7 mouse cellular contexts compared by ENCODE assay signal in the genomic region with DNA sequence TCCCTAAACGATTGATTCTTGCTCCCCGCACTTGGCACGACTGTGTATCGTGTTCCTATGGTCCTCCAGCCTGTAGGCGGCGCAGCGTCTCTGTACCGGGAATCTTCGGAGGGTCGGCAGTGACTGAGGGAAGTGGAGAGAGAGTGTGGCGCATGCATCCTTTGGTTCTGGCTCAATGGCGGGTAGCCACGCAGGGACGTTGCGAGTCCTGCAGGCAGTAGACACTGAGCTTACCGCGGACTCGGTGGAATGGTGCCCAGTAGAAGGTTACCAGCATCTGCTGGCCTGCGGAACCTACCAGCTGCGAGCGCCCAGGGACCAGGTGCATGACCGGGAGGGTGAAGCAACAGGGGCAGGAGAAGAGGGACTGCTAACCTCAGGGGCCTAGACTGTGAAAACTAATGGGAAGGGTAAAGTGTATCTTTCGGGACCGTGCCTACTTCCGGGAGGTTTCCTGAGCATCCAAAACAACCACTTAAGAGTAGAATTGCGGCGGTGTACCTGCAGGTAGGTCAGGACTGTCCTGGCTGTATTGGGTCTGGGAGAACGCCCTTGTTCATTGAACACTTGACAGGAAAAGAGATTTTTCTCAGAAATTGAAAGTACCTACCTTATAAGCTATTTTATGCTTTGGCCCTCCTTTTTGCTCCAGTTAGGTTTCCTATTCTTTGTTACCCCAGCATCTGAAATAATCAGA. TPM values are rescaled to one million over a fixed set of nuclear protein-coding genes. Genes with fewer than 3 reads are reported as not detected.
DNase-seq lines count a peak whose midpoint lies in the region; ATAC-seq and TF ChIP-seq lines count a peak whose summit lies in the region.

A gene (plus strand): TSS at position 97 of the 697 bp plus-strand sequence.

- no peak for TF ChIP-seq POLR2A in small intestine, adult 2 months (IDR thresholded peaks at IDR 0.05; ENCODE audit: low read depth, low read length)

- no peaks in the 10 kb centered on the region for H3K4me1 ChIP-seq in intestine, postnatal 0 days (replicated peaks; ENCODE audit: control insufficient read depth, insufficient read depth, low read length)
- H3K4me1 ChIP-seq in midbrain, embryonic 12.5 days, result peaks cover 12% of the 10 kb centered on the region
- H3K4me1 ChIP-seq in small intestine, adult 2 months (ENCODE audit: control insufficient read depth, insufficient read depth, insufficient read length, low read length), result peaks cover 3% of the 10 kb centered on the region

- intact Hi-C loops in left cerebral cortex, postnatal 4 days (cut with DNase I), result no loop called here

- under 1% methylated on average over 28 of the region's 28 CpGs for WGBS in intestine, postnatal 0 days
- 1% methylated on average over 28 of the region's 28 CpGs for WGBS in midbrain, embryonic 12.5 days
- under 1% methylated on average over 28 of the region's 28 CpGs for WGBS in small intestine, adult 2 months

- 0 out of 2 replicates have a peak within 1 kb of the TSS, but pooled peaks have one; percentile 15 for H3K27ac ChIP-seq in intestine, postnatal 0 days (ENCODE audit: low read depth, low read length)
- H3K27ac ChIP-seq in midbrain, embryonic 12.5 days (replicated peaks), result peak within 1 kb of the TSS; percentile 42; the same call in 1 of the 2 replicates
- H3K27ac ChIP-seq in small intestine, adult 2 months (ENCODE audit: insufficient read depth, low read depth, low read length), result no peak within 1 kb of the TSS

- peak; percentile 87 for DNase-seq in adrenal gland, adult 2 months
- peak; percentile 78 for DNase-seq in embryo, embryonic 11.5 days (ENCODE audit: low read depth, low spot score)
- peak; percentile 69 to 87 for DNase-seq in gastrocnemius, postnatal 4 days (ENCODE audit: low spot score in 2 of 2)
- peak; percentile 90 for DNase-seq in left cerebral cortex, postnatal 4 days

- no peaks in the 10 kb centered on the region for H3K27me3 ChIP-seq in intestine, postnatal 0 days (replicated peaks; ENCODE audit: control insufficient read depth, insufficient read depth, low read length)
- no peaks in the 10 kb centered on the region for H3K27me3 ChIP-seq in midbrain, embryonic 12.5 days
- H3K27me3 ChIP-seq in small intestine, adult 2 months (ENCODE audit: control insufficient read depth, insufficient read depth, low read length), result no peaks in the 10 kb centered on the region

- peaks cover 23% of the 10 kb centered on the region for H3K36me3 ChIP-seq in intestine, postnatal 0 days (ENCODE audit: control insufficient read depth, insufficient read depth)
- peaks cover 48% of the 10 kb centered on the region for H3K36me3 ChIP-seq in midbrain, embryonic 12.5 days
- H3K36me3 ChIP-seq in small intestine, adult 2 months (ENCODE audit: control insufficient read depth, insufficient read depth, low read length), result peaks cover 17% of the 10 kb centered on the region

- H3K9ac ChIP-seq in intestine, postnatal 0 days (ENCODE audit: low read depth, low read length), result peak within 1 kb of the TSS; percentile 66
- peak within 1 kb of the TSS; percentile 92 for H3K9ac ChIP-seq in midbrain, embryonic 12.5 days (replicated peaks)

- H3K4me3 ChIP-seq in intestine, postnatal 0 days (ENCODE audit: low read depth, low read length), result peak within 1 kb of the TSS; percentile 83
- peak within 1 kb of the TSS; percentile 86 for H3K4me3 ChIP-seq in midbrain, embryonic 12.5 days
- peak within 1 kb of the TSS; percentile 87 for H3K4me3 ChIP-seq in small intestine, adult 2 months (ENCODE audit: low read depth, low read length)

- H3K4me2 ChIP-seq in intestine, postnatal 0 days (replicated peaks; ENCODE audit: low read depth), result peak within 1 kb of the TSS; percentile 78
- H3K4me2 ChIP-seq in midbrain, embryonic 12.5 days (replicated peaks), result peak within 1 kb of the TSS; percentile 79

- ATAC-seq in intestine, postnatal 0 days, result peak; percentile 85
- ATAC-seq in midbrain, embryonic 12.5 days (ENCODE audit: low FRiP score, low read depth), result peak; percentile 91

- H3K9me3 ChIP-seq in intestine, postnatal 0 days (ENCODE audit: control insufficient read depth), result no peaks in the 10 kb centered on the region
- H3K9me3 ChIP-seq in midbrain, embryonic 12.5 days, result no peaks in the 10 kb centered on the region

- TF ChIP-seq CTCF in intestine, postnatal 0 days (IDR thresholded peaks at IDR 0.05; ENCODE audit: low read depth), result peak; percentile 98
- TF ChIP-seq CTCF in small intestine, adult 2 months (IDR thresholded peaks at IDR 0.05; ENCODE audit: extremely low read depth, insufficient read length, insufficient replicate concordance, low read depth, low read length), result peak; percentile 86; the same call in 1 of the 2 replicates

RNA-seq across cellular contexts. Expression of the gene that starts here (rescaled TPM):
- total RNA-seq in adrenal gland, adult 2 months (2021), result 10 to 100 TPM in 1 of 2 experiments, 1 to 10 TPM in 1; 6.2 to 16.7 TPM
- polyA plus RNA-seq in adrenal gland, adult 2 months (2012; rRNA removed), result 8.5 and 9.7 TPM in 2 replicates
- 10 to 100 TPM in 1 of 2 experiments, 1 to 10 TPM in 1; 8.3 to 10.6 TPM for total RNA-seq in gastrocnemius, postnatal 4 days (2021)
- polyA plus RNA-seq in intestine, postnatal 0 days (2015; fragmentation: Nextera tagmentation; extraction: Ambion mirVana), result 7.2 and 8.7 TPM in 2 replicates
- total RNA-seq in left cerebral cortex, postnatal 4 days (2021), result 10 to 100 TPM; 30.1 to 30.6 TPM
- polyA plus RNA-seq in midbrain, embryonic 12.5 days (2016; fragmentation: Nextera tagmentation; extraction: Ambion mirVana), result 29.4 and 35.7 TPM in 2 replicates
- polyA plus RNA-seq in small intestine, adult 2 months (2012; rRNA removed), result 4.1 and 7.1 TPM in 2 replicates
